Mouse (Mus musculus): Measurements from ENCODE around the gene Eif1ad. TPM values are rescaled to one million over a fixed set of nuclear protein-coding genes. Genes with fewer than 3 reads are reported as not detected.
"Not testable (repeated sequence)": the region's sequence is repeated elsewhere in the genome, so short reads cannot be mapped to it uniquely, and the experiment has no call there.

The Eif1ad gene
- polyA plus RNA-seq (2016; fragmentation: Nextera tagmentation; extraction: Ambion mirVana), result 61.2 and 67.0 TPM in 2 replicates

GRCm38 (mm10) chr19:5366175-5367052, at the start of gene Eif1ad:
Gene Eif1ad, plus strand, starts transcription at chr19:5366741.
- under 1% methylated on average over 86 of the region's 92 CpGs for WGBS
- Histone ChIP-seq H3K4me2 (replicated peaks) (peak within 1 kb of the TSS; percentile 82), H3K4me3 (peak within 1 kb of the TSS; percentile 97), H3K9me3 (replicated peaks) (no peaks in the 10 kb centered on the region), H3K4me1 (peaks cover 23% of the 10 kb centered on the region), H3K36me3 (peaks cover 49% of the 10 kb centered on the region), H3K9ac (peak within 1 kb of the TSS; percentile 93), H3K27me3 (no peaks in the 10 kb centered on the region), H3K27ac (peak within 1 kb of the TSS; percentile 94)
- peak; percentile 96 for ATAC-seq (ENCODE audit: low FRiP score)

GRCm38 (mm10) chr19:5323801-5324200, 42.7 kb upstream of the Eif1ad start:
- H3K4me1 ChIP-seq, result no peaks in the 10 kb centered on the region
- no peaks in the 10 kb centered on the region for H3K9me3 ChIP-seq (replicated peaks)
- no peak overlapping the region for H3K4me2 ChIP-seq (replicated peaks)
- ATAC-seq (ENCODE audit: low FRiP score), result no peak
- no peaks in the 10 kb centered on the region for H3K27me3 ChIP-seq
- no peak overlapping the region for H3K27ac ChIP-seq
- no peaks in the 10 kb centered on the region for H3K36me3 ChIP-seq
- no peak overlapping the region for H3K4me3 ChIP-seq
- no peak overlapping the region for H3K9ac ChIP-seq
- WGBS, result 49% methylated on average over 17 of the region's 17 CpGs

- 70% methylated on average over 19 of the region's 19 CpGs for WGBS
- Histone ChIP-seq H3K4me1 (no peaks in the 10 kb centered on the region), H3K4me2 (replicated peaks) (no peak overlapping the region), H3K27ac (no peak overlapping the region), H3K27me3 (no peaks in the 10 kb centered on the region), H3K4me3 (no peak overlapping the region), H3K9ac (no peak overlapping the region), H3K9me3 (replicated peaks) (no peaks in the 10 kb centered on the region), H3K36me3 (no peaks in the 10 kb centered on the region)
- no peak for ATAC-seq (ENCODE audit: low FRiP score)
These were observed 38.6 kb upstream of the Eif1ad start for GRCm38 (mm10) chr19:5327970-5328369.

GRCm38 (mm10) chr19:5334741-5335140, 31.8 kb upstream of the Eif1ad start:
- Histone ChIP-seq H3K9me3 (replicated peaks) (no peaks in the 10 kb centered on the region), H3K27ac (no peak overlapping the region), H3K27me3 (no peaks in the 10 kb centered on the region), H3K4me1 (no peaks in the 10 kb centered on the region), H3K4me3 (no peak overlapping the region), H3K9ac (no peak overlapping the region), H3K4me2 (replicated peaks) (no peak overlapping the region), H3K36me3 (no peaks in the 10 kb centered on the region)
- 73% methylated on average over 5 of the region's 5 CpGs for WGBS
- ATAC-seq (ENCODE audit: low FRiP score), result no peak

- Histone ChIP-seq H3K9ac (no peak within 1 kb of the TSS), H3K36me3 (no peaks in the 10 kb centered on the region), H3K9me3 (replicated peaks) (no peaks in the 10 kb centered on the region), H3K27me3 (no peaks in the 10 kb centered on the region), H3K27ac (no peak within 1 kb of the TSS), H3K4me1 (no peaks in the 10 kb centered on the region), H3K4me3 (no peak within 1 kb of the TSS), H3K4me2 (replicated peaks) (no peak within 1 kb of the TSS)
- 90% methylated on average over 6 of the region's 6 CpGs for WGBS
- no peak for ATAC-seq (ENCODE audit: low FRiP score)
These were observed 31.1 kb upstream of the Eif1ad start, which contains the start of gene Catsper1 for GRCm38 (mm10) chr19:5335441-5335840. Gene Catsper1, plus strand, starts transcription at chr19:5335741.

- Histone ChIP-seq H3K4me3 (no peak overlapping the region), H3K4me2 (replicated peaks) (no peak overlapping the region), H3K9ac (no peak overlapping the region), H3K9me3 (replicated peaks) (no peaks in the 10 kb centered on the region), H3K27me3 (peaks cover 4% of the 10 kb centered on the region; the same call in 1 of the 2 replicates), H3K36me3 (no peaks in the 10 kb centered on the region), H3K27ac (no peak overlapping the region), H3K4me1 (no peaks in the 10 kb centered on the region)
- WGBS, result 19% methylated on average over 5 of the region's 5 CpGs
- no peak for ATAC-seq (ENCODE audit: low FRiP score)
These were observed 28.6 kb upstream of the Eif1ad start for GRCm38 (mm10) chr19:5337975-5338374.

GRCm38 (mm10) chr19:5341360-5341759, 25.2 kb upstream of the Eif1ad start:
- no peaks in the 10 kb centered on the region for H3K36me3 ChIP-seq
- no peak overlapping the region for H3K4me3 ChIP-seq
- no peak overlapping the region for H3K27ac ChIP-seq
- no peak overlapping the region for H3K4me2 ChIP-seq (replicated peaks)
- H3K9me3 ChIP-seq (replicated peaks), result no peaks in the 10 kb centered on the region
- no peak overlapping the region for H3K9ac ChIP-seq
- no peaks in the 10 kb centered on the region for H3K4me1 ChIP-seq
- WGBS, result 96% methylated on average over 7 of the region's 7 CpGs
- peaks cover 4% of the 10 kb centered on the region; the same call in 1 of the 2 replicates for H3K27me3 ChIP-seq
- ATAC-seq (ENCODE audit: low FRiP score), result no peak

- H3K27me3 ChIP-seq, result peaks cover 8% of the 10 kb centered on the region; the same call in 1 of the 2 replicates
- no peaks in the 10 kb centered on the region for H3K9me3 ChIP-seq (replicated peaks)
- H3K4me3 ChIP-seq, result no peak overlapping the region
- peaks cover 6% of the 10 kb centered on the region; the same call in 1 of the 2 replicates for H3K4me1 ChIP-seq
- no peaks in the 10 kb centered on the region for H3K36me3 ChIP-seq
- no peak overlapping the region for H3K9ac ChIP-seq
- 79% methylated on average over 6 of the region's 6 CpGs for WGBS
- no peak for ATAC-seq (ENCODE audit: low FRiP score)
- H3K27ac ChIP-seq, result no peak overlapping the region
- no peak overlapping the region for H3K4me2 ChIP-seq (replicated peaks)
These were observed 21.0 kb upstream of the Eif1ad start for GRCm38 (mm10) chr19:5345297-5346131.

- peaks cover 4% of the 10 kb centered on the region; the same call in 1 of the 2 replicates for H3K27me3 ChIP-seq
- no peak overlapping the region for H3K4me3 ChIP-seq
- H3K4me1 ChIP-seq, result peaks cover 6% of the 10 kb centered on the region; the same call in 1 of the 2 replicates
- no peak for ATAC-seq (ENCODE audit: low FRiP score)
- WGBS, result 78% methylated on average over 6 of the region's 6 CpGs
- H3K27ac ChIP-seq, result no peak overlapping the region
- no peaks in the 10 kb centered on the region for H3K36me3 ChIP-seq
- no peak overlapping the region for H3K9ac ChIP-seq
- H3K9me3 ChIP-seq (replicated peaks), result no peaks in the 10 kb centered on the region
- H3K4me2 ChIP-seq (replicated peaks), result no peak overlapping the region
These were observed 18.5 kb upstream of the Eif1ad start for GRCm38 (mm10) chr19:5348064-5348463.

GRCm38 (mm10) chr19:5348526-5349501, 17.7 kb upstream of the Eif1ad start:
- 7% methylated on average over 34 of the region's 34 CpGs for WGBS
- Histone ChIP-seq H3K36me3 (no peaks in the 10 kb centered on the region), H3K27me3 (peaks cover 4% of the 10 kb centered on the region; the same call in 1 of the 2 replicates), H3K4me2 (replicated peaks) (peak overlapping the region; percentile 70), H3K9me3 (replicated peaks) (no peaks in the 10 kb centered on the region), H3K4me3 (peak overlapping the region; percentile 37), H3K4me1 (peaks cover 6% of the 10 kb centered on the region; the same call in 1 of the 2 replicates), H3K27ac (no peak overlapping the region), H3K9ac (peak overlapping the region; percentile 65)
- no peak for ATAC-seq (ENCODE audit: low FRiP score)

- H3K4me2 ChIP-seq (replicated peaks), result peak within 1 kb of the TSS; percentile 70
- not testable (repeated sequence) for H3K36me3 ChIP-seq; H3K27ac ChIP-seq; H3K9me3 ChIP-seq (replicated peaks); ATAC-seq (ENCODE audit: low FRiP score); H3K4me1 ChIP-seq; H3K27me3 ChIP-seq
- WGBS, result 64% methylated on average over 6 of the region's 6 CpGs
- peak within 1 kb of the TSS; percentile 37 for H3K4me3 ChIP-seq
- peak within 1 kb of the TSS; percentile 65 for H3K9ac ChIP-seq
These were observed 17.1 kb upstream of the Eif1ad start, which contains the start of gene Cst6 for GRCm38 (mm10) chr19:5349502-5349873. Gene Cst6, minus strand, starts transcription at chr19:5349574.
